Mouse (Mus musculus): ENCODE data around the gene AC140267.1.

Gene AC140267.1

DNA sequence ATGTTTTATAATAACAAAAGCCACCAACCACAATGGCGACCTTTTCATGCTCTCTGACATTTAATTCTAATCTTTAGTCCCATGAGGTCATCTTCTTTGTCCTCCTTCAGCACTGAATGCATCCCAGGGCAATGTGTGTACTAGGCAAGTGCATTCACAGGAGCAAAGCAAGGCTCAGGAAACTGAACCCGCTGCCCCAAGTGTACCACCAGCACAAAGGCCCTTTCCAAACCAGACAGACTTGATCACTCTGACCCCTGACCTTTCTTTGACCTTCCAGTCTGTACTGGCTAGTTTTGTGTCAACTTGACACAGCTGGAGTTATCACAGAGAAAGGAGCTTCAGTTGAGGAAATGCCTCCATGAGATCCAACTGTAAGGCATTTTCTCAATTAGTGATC, 3.3 kb upstream of the AC140267.1 start:
- DNase-seq (ENCODE audit: low spot score): no peak

DNA sequence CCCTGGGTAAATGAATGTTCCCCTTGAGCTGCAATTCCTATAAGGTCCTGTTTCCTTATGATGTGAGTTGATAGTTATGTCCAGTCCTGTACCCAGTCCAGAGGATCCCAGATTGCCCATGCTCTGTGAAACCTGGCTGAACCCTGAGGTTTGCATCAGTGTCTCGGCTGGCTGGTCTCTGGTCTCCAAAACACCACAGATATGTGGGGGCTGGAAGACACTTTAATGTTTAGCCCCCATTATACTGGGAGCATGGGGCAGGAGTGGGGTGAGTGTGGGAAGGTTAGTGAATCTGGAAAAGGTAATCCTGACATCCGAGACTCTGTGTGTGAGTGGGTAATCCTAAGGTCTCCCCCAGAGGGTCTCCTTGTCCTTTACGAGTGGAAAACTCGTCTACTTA, 2.6 kb upstream of the AC140267.1 start:
- DNase-seq (ENCODE audit: low spot score): no peak

DNA sequence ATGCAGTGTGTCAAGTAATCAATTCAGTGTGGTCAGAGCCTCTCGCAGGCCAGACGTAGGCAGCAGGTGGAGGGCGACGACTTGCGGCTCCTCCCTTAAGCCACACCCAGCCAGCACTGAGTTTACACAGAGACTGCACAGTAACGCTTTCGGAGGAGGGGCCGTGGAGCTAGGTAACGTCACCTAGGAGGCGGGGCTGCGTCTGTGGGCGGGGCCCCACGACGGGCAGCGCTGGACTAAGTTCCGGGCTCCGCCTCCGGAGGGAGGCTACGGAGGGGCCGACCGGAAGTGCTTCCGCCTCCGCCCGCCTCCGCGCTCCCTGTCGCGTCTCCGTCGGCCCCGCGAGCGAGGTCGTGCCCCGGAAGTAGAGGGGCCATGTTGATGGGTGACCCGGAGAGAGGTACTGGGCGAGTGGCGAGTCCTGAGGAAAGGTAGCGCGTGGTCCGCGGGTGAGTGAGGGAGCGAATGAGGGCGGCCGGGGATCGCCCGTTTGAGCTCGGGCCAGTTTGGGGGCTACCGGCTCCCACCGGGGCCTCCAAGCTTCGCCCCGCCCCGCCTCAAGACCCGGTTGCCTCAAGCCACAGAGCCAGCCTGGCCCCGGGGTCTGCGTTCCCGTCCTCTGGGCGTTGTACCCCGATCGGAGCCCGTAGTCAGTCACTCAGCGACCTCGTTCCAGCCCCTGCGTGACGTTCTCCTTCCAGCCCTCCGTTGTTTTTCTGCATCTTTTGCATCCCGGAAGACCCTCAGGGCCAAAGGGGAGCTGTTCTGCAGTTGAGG, 1.7 kb upstream of the AC140267.1 start, which contains the start of gene Mief1:
Gene Mief1 (plus strand): TSS at position 286 of the 777 bp plus-strand sequence.
- peak; percentile 90 for DNase-seq (ENCODE audit: low spot score)

- no peak for DNase-seq (ENCODE audit: low spot score)
These were observed 12.5 kb downstream of the AC140267.1 start for GRCm38 (mm10) chr15:80248135-80248534.

GRCm38 (mm10) chr15:80248596-80248995, 13.0 kb downstream of the AC140267.1 start:
- DNase-seq (ENCODE audit: low spot score): no peak

DNA sequence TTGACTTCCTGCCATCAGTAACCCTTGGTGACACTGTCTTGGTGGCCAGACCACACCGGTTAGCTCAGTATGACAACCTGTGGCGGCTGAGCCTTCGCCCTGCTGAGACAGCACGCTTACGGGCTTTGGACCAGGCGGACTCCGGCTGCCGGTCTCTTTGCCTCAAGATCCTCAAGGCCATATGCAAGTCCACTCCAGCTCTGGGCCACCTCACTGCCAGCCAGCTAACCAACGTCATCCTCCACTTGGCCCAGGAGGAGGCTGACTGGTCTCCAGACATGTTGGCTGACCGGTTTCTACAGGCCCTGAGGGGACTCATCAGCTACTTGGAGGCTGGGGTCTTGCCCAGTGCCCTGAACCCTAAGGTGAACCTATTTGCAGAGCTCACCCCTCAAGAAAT, 14.0 kb downstream of the AC140267.1 start:
- DNase-seq (ENCODE audit: low spot score): no peak

GRCm38 (mm10) chr15:80250586-80250985, 15.0 kb downstream of the AC140267.1 start:
- no peak for DNase-seq (ENCODE audit: low spot score)

- no peak for DNase-seq (ENCODE audit: low spot score)
These were observed 17.9 kb downstream of the AC140267.1 start for GRCm38 (mm10) chr15:80253530-80253929.

DNA sequence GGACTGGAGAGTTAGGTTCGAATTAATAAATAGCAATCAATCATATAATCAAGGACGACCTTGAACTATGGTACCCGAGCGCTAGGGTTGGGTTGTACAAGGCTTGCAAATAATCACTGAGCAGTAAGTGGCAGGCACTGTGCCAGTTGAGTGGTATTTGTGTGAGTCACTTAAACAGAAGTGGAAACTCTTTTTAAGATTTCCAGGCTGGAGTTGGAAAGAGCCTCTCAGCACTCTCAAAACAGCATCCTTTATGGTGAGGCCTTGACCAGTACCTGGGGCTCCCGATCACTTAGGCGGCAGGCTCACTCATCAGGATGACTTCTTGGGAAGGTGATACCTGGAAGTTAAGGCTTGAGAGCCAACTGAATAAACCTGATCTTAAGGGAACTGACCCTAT, 18.6 kb downstream of the AC140267.1 start:
- DNase-seq (ENCODE audit: low spot score): no peak

DNA sequence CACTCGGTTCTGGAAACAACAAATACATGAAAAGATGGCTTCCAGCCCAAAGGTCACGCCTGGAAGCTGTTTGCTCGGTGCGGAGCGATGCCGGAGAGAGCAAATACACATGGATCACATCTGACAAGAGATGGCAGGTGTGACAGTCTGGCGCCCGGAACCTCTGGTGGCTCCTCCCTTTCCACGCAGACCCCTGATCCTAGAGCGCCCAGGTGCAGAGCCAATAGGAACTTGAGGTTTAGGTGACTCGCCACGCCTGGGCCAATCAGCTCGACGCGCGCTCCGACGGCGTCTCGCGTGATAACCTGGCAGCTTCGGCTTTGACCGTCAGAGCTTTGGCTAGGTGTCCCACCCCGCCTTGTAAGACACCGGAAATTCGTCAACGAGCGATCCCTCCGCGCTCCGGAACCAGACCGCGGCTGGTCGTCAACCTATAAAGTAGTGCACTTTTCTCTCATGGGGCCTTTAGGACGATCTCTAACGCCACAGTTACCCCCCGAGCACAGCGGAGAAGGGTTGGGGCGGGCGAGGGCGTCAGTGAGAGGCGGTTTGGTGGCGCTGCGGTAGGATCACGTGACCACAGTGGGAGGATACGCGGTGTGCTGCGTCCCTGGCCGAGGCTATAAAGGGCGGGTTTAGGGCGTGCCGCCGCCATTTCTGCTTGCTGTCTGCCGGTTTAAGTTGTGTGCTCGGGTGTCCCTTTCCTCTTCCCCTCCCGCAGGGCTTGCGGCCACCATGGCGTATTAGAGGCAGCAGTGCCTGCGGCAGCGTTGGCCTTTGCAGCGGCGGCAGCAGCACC, 19.4 kb downstream of the AC140267.1 start, which contains the start of gene Atf4:
Gene Atf4 (plus strand): TSS at position 338 of the 799 bp plus-strand sequence.
- DNase-seq (ENCODE audit: low spot score): peak; percentile 95

DNA sequence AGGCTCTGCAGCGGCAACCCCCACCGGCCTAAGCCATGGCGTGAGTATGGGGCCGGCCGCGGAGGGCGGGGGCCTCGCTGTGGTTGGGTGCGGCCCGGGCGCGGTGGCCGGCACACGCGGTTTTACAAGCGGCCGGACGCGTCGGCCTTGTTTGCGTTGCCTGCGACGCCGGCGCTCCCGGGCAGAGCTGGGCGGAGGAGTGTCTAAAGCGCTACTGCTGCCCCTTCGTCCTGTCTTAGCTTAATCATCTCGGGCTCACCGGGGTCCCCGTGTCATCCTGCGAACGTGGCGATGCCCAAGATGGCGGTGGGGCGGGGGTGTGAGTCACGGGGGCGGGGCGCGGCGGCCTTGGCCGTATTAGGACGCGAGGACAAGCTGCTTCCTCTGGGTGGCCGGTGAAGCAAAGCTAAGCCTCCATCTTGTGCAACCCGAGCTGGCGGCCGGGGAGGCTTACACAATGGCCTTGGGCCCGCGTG, 20.0 kb downstream of the AC140267.1 start:
- DNase-seq (ENCODE audit: low spot score): peak; percentile 63

DNA sequence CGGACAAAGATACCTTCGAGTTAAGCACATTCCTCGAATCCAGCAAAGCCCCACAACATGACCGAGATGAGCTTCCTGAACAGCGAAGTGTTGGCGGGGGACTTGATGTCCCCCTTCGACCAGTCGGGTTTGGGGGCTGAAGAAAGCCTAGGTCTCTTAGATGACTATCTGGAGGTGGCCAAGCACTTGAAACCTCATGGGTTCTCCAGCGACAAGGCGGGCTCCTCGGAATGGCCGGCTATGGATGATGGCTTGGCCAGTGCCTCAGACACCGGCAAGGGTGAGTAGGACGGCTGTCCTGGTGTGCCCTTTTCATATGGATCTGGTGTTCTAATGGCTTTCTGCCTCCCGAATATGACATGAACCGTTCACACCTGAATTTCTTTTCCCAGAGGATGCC, 20.6 kb downstream of the AC140267.1 start:
- DNase-seq (ENCODE audit: low spot score): no peak

- DNase-seq (ENCODE audit: low spot score): no peak
These were observed 21.3 kb downstream of the AC140267.1 start for GRCm38 (mm10) chr15:80256656-80257601.

- DNase-seq (ENCODE audit: low spot score): no peak
These were observed 22.1 kb downstream of the AC140267.1 start for GRCm38 (mm10) chr15:80257602-80258239.

GRCm38 (mm10) chr15:80258240-80259170, 22.9 kb downstream of the AC140267.1 start:
- no peak for DNase-seq (ENCODE audit: low spot score)

DNA sequence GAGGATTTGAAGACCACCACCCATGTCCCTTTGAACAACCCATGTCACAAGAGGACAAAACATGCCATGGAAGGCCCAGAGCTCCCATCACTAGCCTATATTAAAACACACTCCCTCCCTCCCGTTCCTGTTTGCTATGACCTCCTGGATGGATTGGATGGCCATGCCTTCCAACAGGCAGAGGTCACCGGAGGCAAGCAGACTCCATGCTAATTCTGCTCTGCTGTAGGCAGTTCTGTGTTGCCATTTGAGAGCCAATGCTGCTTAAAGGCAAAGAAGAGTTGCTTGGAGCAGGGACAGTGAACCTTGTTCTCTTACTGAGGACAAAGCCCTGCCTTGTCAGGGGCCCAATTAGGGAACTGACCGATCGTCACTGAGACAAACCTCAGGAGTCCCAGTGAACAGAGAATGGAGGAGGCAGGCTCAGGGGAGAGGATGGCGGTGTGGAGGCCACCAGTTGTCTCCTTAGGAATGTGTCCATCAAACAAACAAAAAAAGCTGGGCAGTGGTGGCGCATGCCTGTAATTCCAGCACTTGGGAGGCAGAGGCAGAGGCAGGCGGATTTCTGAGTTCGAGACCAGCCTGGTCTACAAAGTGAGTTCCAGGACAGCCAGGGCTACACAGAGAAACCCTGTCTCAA, 23.9 kb downstream of the AC140267.1 start:
- DNase-seq (ENCODE audit: low spot score): no peak

DNA sequence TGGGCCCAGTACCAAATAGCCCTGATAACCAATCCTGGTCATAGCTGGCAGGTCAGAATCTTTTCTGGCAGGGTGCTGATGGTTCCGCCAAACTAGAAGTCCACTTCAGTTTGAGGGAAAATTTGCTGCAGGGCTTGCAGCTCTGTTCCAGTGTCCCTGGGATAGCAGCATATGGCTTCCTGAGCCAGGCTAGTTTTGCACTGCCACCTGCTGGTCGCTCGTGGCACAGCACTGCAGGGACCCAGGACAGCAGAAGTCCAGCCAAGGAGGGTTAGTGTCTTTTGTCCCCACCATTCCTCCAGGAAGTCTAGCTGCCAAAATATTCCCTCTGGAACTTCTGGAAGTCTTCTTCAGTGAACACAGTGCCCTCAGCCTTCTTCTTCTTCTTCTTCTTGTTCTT, 25.0 kb downstream of the AC140267.1 start:
- peak; percentile 51 for DNase-seq (ENCODE audit: low spot score)

- DNase-seq (ENCODE audit: low spot score): no peak
These were observed 25.5 kb downstream of the AC140267.1 start for GRCm38 (mm10) chr15:80261100-80261499.

All from urinary bladder, postnatal 10 days (tissue).